Mouse (Mus musculus): Measurements from ENCODE around the gene Lmo2. TPM values are rescaled to one million over a fixed set of nuclear protein-coding genes. Genes with fewer than 3 reads are reported as not detected.

Lmo2 gene
- polyA plus RNA-seq, 1 experiment from 2014 or later: 11.1 TPM

DNA sequence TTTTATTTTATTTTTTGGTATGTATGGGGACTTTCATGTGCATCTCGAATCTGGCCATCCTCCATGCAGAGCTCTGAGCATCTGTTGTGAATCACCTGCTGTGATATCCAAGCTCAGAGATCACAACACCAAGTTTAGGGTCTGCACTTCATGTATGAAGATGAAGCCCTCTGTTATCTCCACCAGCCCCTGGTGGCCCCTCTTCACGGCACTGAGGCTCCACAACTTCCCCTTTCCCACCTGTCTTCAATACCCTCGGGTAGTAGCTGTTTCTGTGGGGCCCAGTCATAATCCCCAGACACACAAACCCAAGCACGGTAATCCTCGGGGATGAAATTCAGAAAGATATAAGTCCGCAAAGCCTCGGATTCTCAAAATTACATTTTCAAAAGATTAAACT lies 65.3 kb downstream of the Lmo2 start:
- no peak for TF ChIP-seq CTCF (IDR thresholded peaks at IDR 0.05; ENCODE audit: low read depth)
- ATAC-seq: no peak
- WGBS: 76% methylated on average over 7 of the region's 7 CpGs

GRCm38 (mm10) chr2:104024656-104025055 lies 66.9 kb downstream of the Lmo2 start:
- Histone ChIP-seq H3K36me3 (ENCODE audit: control insufficient read depth, insufficient read depth) (no peaks in the 10 kb centered on the region), H3K4me3 (ENCODE audit: low read depth, low read length) (no peak overlapping the region), H3K9ac (ENCODE audit: low read depth, low read length) (no peak overlapping the region), H3K9me3 (ENCODE audit: control insufficient read depth) (no peaks in the 10 kb centered on the region), H3K4me2 (replicated peaks; ENCODE audit: low read depth) (no peak overlapping the region), H3K27me3 (replicated peaks; ENCODE audit: control insufficient read depth, insufficient read depth, low read length) (no peaks in the 10 kb centered on the region), H3K27ac (ENCODE audit: low read depth, low read length) (no peak overlapping the region), H3K4me1 (replicated peaks; ENCODE audit: control insufficient read depth, insufficient read depth, low read length) (no peaks in the 10 kb centered on the region)
- no peak for TF ChIP-seq CTCF (IDR thresholded peaks at IDR 0.05; ENCODE audit: low read depth)
- ATAC-seq: no peak
- WGBS: 92% methylated on average over 4 of the region's 4 CpGs

More for the DNA sequence above, 65.3 kb downstream of the Lmo2 start:
- no peaks in the 10 kb centered on the region for H3K27me3 ChIP-seq (replicated peaks; ENCODE audit: control insufficient read depth, insufficient read depth, low read length)
- H3K4me1 ChIP-seq (replicated peaks; ENCODE audit: control insufficient read depth, insufficient read depth, low read length): no peaks in the 10 kb centered on the region
- no peak overlapping the region for H3K9ac ChIP-seq (ENCODE audit: low read depth, low read length)
- no peaks in the 10 kb centered on the region for H3K9me3 ChIP-seq (ENCODE audit: control insufficient read depth)
- no peak overlapping the region for H3K27ac ChIP-seq (ENCODE audit: low read depth, low read length)
- no peak overlapping the region for H3K4me2 ChIP-seq (replicated peaks; ENCODE audit: low read depth)
- no peaks in the 10 kb centered on the region for H3K36me3 ChIP-seq (ENCODE audit: control insufficient read depth, insufficient read depth)
- H3K4me3 ChIP-seq (ENCODE audit: low read depth, low read length): no peak overlapping the region

GRCm38 (mm10) chr2:104027458-104028138 lies 69.8 kb downstream of the Lmo2 start, which contains the start of gene Fbxo3:
Gene Fbxo3, plus strand, starts transcription at chr2:104027721.
- peak; percentile 63 for TF ChIP-seq CTCF (IDR thresholded peaks at IDR 0.05; ENCODE audit: low read depth)
- H3K9ac ChIP-seq (ENCODE audit: low read depth, low read length): peak within 1 kb of the TSS; percentile 91
- H3K27me3 ChIP-seq (replicated peaks; ENCODE audit: control insufficient read depth, insufficient read depth, low read length): no peaks in the 10 kb centered on the region
- H3K27ac ChIP-seq (ENCODE audit: low read depth, low read length): peak within 1 kb of the TSS; percentile 30; the same call in 1 of the 2 replicates
- peak within 1 kb of the TSS; percentile 92 for H3K4me3 ChIP-seq (ENCODE audit: low read depth, low read length)
- no peaks in the 10 kb centered on the region for H3K4me1 ChIP-seq (replicated peaks; ENCODE audit: control insufficient read depth, insufficient read depth, low read length)
- peak within 1 kb of the TSS; percentile 76 for H3K4me2 ChIP-seq (replicated peaks; ENCODE audit: low read depth)
- H3K9me3 ChIP-seq (ENCODE audit: control insufficient read depth): no peaks in the 10 kb centered on the region
- WGBS: under 1% methylated on average over 37 of the region's 44 CpGs
- no peaks in the 10 kb centered on the region for H3K36me3 ChIP-seq (ENCODE audit: control insufficient read depth, insufficient read depth)
- peak; percentile 95 for ATAC-seq

GRCm38 (mm10) chr2:104028139-104028723 lies 70.4 kb downstream of the Lmo2 start, which contains the start of gene 4931422A03Rik:
Gene 4931422A03Rik, minus strand, starts transcription at chr2:104028361.
- peak within 1 kb of the TSS; percentile 30; the same call in 1 of the 2 replicates for H3K27ac ChIP-seq (ENCODE audit: low read depth, low read length)
- H3K9ac ChIP-seq (ENCODE audit: low read depth, low read length): peak within 1 kb of the TSS; percentile 91
- H3K9me3 ChIP-seq (ENCODE audit: control insufficient read depth): no peaks in the 10 kb centered on the region
- WGBS: under 1% methylated on average over 30 of the region's 32 CpGs
- ATAC-seq: peak; percentile 51
- H3K27me3 ChIP-seq (replicated peaks; ENCODE audit: control insufficient read depth, insufficient read depth, low read length): no peaks in the 10 kb centered on the region
- H3K4me2 ChIP-seq (replicated peaks; ENCODE audit: low read depth): peak within 1 kb of the TSS; percentile 76
- TF ChIP-seq CTCF (IDR thresholded peaks at IDR 0.05; ENCODE audit: low read depth): no peak
- H3K36me3 ChIP-seq (ENCODE audit: control insufficient read depth, insufficient read depth): no peaks in the 10 kb centered on the region
- H3K4me3 ChIP-seq (ENCODE audit: low read depth, low read length): peak within 1 kb of the TSS; percentile 92
- no peaks in the 10 kb centered on the region for H3K4me1 ChIP-seq (replicated peaks; ENCODE audit: control insufficient read depth, insufficient read depth, low read length)

- ATAC-seq: no peak
- Histone ChIP-seq H3K4me3 (ENCODE audit: low read depth, low read length) (peak overlapping the region; percentile 92; the same call in 1 of the 2 replicates), H3K9me3 (ENCODE audit: control insufficient read depth) (no peaks in the 10 kb centered on the region), H3K27ac (ENCODE audit: low read depth, low read length) (no peak overlapping the region), H3K9ac (ENCODE audit: low read depth, low read length) (no peak overlapping the region), H3K36me3 (ENCODE audit: control insufficient read depth, insufficient read depth) (peaks cover 4% of the 10 kb centered on the region; the same call in 1 of the 2 replicates), H3K4me1 (replicated peaks; ENCODE audit: control insufficient read depth, insufficient read depth, low read length) (no peaks in the 10 kb centered on the region), H3K27me3 (replicated peaks; ENCODE audit: control insufficient read depth, insufficient read depth, low read length) (no peaks in the 10 kb centered on the region), H3K4me2 (replicated peaks; ENCODE audit: low read depth) (peak overlapping the region; percentile 76)
- TF ChIP-seq CTCF (IDR thresholded peaks at IDR 0.05; ENCODE audit: low read depth): no peak
- 43% methylated on average over 2 of the region's 2 CpGs for WGBS
Measured at GRCm38 (mm10) chr2:104029074-104029473, 71.3 kb downstream of the Lmo2 start.

DNA sequence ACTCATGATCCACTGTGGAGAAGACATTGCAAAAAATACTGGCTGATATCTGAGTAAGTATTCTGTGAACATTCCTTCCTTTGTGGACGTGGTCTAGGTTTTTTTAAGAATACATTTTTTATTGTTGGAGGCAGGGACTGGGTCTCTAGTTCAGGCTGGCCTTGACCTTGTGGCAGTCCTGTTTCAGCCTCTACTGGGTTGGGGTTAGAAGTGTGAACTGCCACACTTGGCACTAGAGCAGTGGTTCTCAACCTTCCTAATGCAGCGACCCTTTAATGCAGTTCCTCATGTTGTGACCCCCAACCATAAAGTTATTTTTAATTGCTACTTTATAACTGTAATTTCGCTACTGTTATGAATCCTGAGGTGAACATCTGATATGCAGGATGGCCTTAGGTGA lies 72.6 kb downstream of the Lmo2 start:
- no peak for ATAC-seq
- H3K27me3 ChIP-seq (replicated peaks; ENCODE audit: control insufficient read depth, insufficient read depth, low read length): no peaks in the 10 kb centered on the region
- no peaks in the 10 kb centered on the region for H3K4me1 ChIP-seq (replicated peaks; ENCODE audit: control insufficient read depth, insufficient read depth, low read length)
- H3K36me3 ChIP-seq (ENCODE audit: control insufficient read depth, insufficient read depth): peaks cover 7% of the 10 kb centered on the region; the same call in 1 of the 2 replicates
- H3K4me3 ChIP-seq (ENCODE audit: low read depth, low read length): no peak overlapping the region
- H3K27ac ChIP-seq (ENCODE audit: low read depth, low read length): no peak overlapping the region
- 82% methylated on average over 3 of the region's 3 CpGs for WGBS
- TF ChIP-seq CTCF (IDR thresholded peaks at IDR 0.05; ENCODE audit: low read depth): no peak
- no peak overlapping the region for H3K9ac ChIP-seq (ENCODE audit: low read depth, low read length)
- H3K4me2 ChIP-seq (replicated peaks; ENCODE audit: low read depth): no peak overlapping the region
- no peaks in the 10 kb centered on the region for H3K9me3 ChIP-seq (ENCODE audit: control insufficient read depth)

Other genes with a start within 250 kb of the Lmo2 start
- gene Nat10, start 196.7 kb upstream of the Lmo2 start, polyA plus RNA-seq (2015; fragmentation: Nextera tagmentation; extraction: Ambion mirVana): 8.8 and 9.3 TPM in 2 replicates
- gene Caprin1, start 160.3 kb upstream of the Lmo2 start, polyA plus RNA-seq (2015; fragmentation: Nextera tagmentation; extraction: Ambion mirVana): 91.4 and 103 TPM in 2 replicates
- gene Fbxo3, start 69.7 kb downstream of the Lmo2 start, polyA plus RNA-seq (2015; fragmentation: Nextera tagmentation; extraction: Ambion mirVana): 35.6 and 40.1 TPM in 2 replicates
- gene 4931422A03Rik, start 70.4 kb downstream of the Lmo2 start, polyA plus RNA-seq (2015; fragmentation: Nextera tagmentation; extraction: Ambion mirVana): 0.83 and 0.93 TPM in 2 replicates
- gene Gm10912, start 107.8 kb downstream of the Lmo2 start, polyA plus RNA-seq (2015; fragmentation: Nextera tagmentation; extraction: Ambion mirVana): not detected in 2 replicates
- not detected in 2 replicates for gene Gm10799, start 110.6 kb downstream of the Lmo2 start, polyA plus RNA-seq (2015; fragmentation: Nextera tagmentation; extraction: Ambion mirVana)
- 4.3 and 6.3 TPM in 2 replicates for gene Cd59b, start 111.9 kb downstream of the Lmo2 start, polyA plus RNA-seq (2015; fragmentation: Nextera tagmentation; extraction: Ambion mirVana)
- 71.9 and 82.3 TPM in 2 replicates for gene Cd59a, start 137.8 kb downstream of the Lmo2 start, polyA plus RNA-seq (2015; fragmentation: Nextera tagmentation; extraction: Ambion mirVana)
- gene A930018P22Rik, start 164.8 kb downstream of the Lmo2 start, polyA plus RNA-seq (2015; fragmentation: Nextera tagmentation; extraction: Ambion mirVana): 0.48 and 0.88 TPM in 2 replicates

Measured in intestine, postnatal 0 days (tissue).